Mouse (Mus musculus): ENCODE data around the gene Gm14399.
"Not testable (repeated sequence)": the region's sequence is repeated elsewhere in the genome, so short reads cannot be mapped to it uniquely, and the experiment has no call there.

The Gm14399 gene

GRCm38 (mm10) chr2:175141993-175142295 lies at the start of gene Gm14399:
TSS of gene Gm14399 (minus strand) at chr2:175142012.
- not testable (repeated sequence) for DNase-seq (ENCODE audit: low read depth, low spot score)

GRCm38 (mm10) chr2:175179008-175179407 lies 37.2 kb upstream of the Gm14399 start:
- DNase-seq (ENCODE audit: low read depth, low spot score) = not testable (repeated sequence)

- peak; percentile 1 for DNase-seq (ENCODE audit: low read depth, low spot score)
These were observed 34.5 kb upstream of the Gm14399 start for GRCm38 (mm10) chr2:175176312-175176711.

GRCm38 (mm10) chr2:175175401-175176180 lies 33.8 kb upstream of the Gm14399 start, which contains the start of gene Gm14443:
TSS of gene Gm14443 (minus strand) at chr2:175175871.
- not testable (repeated sequence) for DNase-seq (ENCODE audit: low read depth, low spot score)

GRCm38 (mm10) chr2:175174058-175174457 lies 32.2 kb upstream of the Gm14399 start:
- DNase-seq (ENCODE audit: low read depth, low spot score) = not testable (repeated sequence)

GRCm38 (mm10) chr2:175172906-175173595 lies 31.2 kb upstream of the Gm14399 start:
- not testable (repeated sequence) for DNase-seq (ENCODE audit: low read depth, low spot score)

GRCm38 (mm10) chr2:175172123-175172522 lies 30.3 kb upstream of the Gm14399 start:
- DNase-seq (ENCODE audit: low read depth, low spot score) = no peak

GRCm38 (mm10) chr2:175166870-175167269 lies 25.1 kb upstream of the Gm14399 start:
- DNase-seq (ENCODE audit: low read depth, low spot score) = not testable (repeated sequence)

GRCm38 (mm10) chr2:175165110-175165509 lies 23.3 kb upstream of the Gm14399 start:
- DNase-seq (ENCODE audit: low read depth, low spot score) = not testable (repeated sequence)

GRCm38 (mm10) chr2:175161438-175161837 lies 19.6 kb upstream of the Gm14399 start:
- DNase-seq (ENCODE audit: low read depth, low spot score) = not testable (repeated sequence)

- no peak for DNase-seq (ENCODE audit: low read depth, low spot score)
These were observed 16.8 kb upstream of the Gm14399 start for GRCm38 (mm10) chr2:175158642-175159041.

GRCm38 (mm10) chr2:175156696-175157095 lies 14.9 kb upstream of the Gm14399 start:
- DNase-seq (ENCODE audit: low read depth, low spot score) = no peak

GRCm38 (mm10) chr2:175141118-175141992 lies 457 bp downstream of the Gm14399 start:
- DNase-seq (ENCODE audit: low read depth, low spot score) = peak; percentile 7

- DNase-seq (ENCODE audit: low read depth, low spot score) = not testable (repeated sequence)
These were observed 1.2 kb downstream of the Gm14399 start for GRCm38 (mm10) chr2:175140624-175141023.
